12 mouse cellular contexts compared by ENCODE assay signal in the genomic region with DNA sequence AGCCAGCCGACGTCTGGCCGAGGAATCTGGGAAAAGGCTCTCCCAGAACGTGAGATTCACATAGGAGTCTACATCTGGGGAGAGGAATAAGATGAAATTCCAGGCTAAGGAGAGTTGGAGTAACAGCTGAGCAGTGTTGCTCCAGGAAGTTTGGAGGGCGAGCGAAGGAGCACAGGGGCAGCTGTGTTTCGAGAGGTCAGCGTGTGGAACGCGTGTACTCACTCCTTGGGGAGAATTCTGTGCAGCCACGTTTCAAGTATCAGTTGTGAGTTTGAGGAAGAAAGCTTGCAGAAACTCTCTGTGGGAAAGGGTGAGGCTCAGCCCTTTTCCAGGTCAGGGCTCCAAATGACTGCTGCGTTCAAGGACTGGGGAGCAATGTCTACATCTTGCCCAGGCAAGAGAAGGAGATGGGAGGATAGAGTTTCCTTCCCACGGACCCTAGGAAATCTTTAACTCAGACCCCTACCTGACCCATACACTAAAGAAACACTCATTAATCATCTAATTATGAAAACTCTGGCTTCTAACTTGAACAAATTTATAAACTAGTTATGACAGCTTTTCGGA. TPM values are rescaled to one million over a fixed set of nuclear protein-coding genes. Genes with fewer than 3 reads are reported as not detected.
DNase-seq lines count a peak whose midpoint lies in the region; ATAC-seq lines count a peak whose summit lies in the region.
"Had no signal": no experiment of that assay in that cellular context is flagged by ENCODE, and none has a peak within 500 bp of the region (broad histone marks: within the 10 kb centered on the region; RNA-seq: fewer than 3 reads in every experiment).

No protein-coding gene starts in this region.

- intact Hi-C loops in heart, postnatal 25 days (cut with DNase I) = no loop called here

- H3K36me3 ChIP-seq in intestine, embryonic 14.5 days (ENCODE audit: control insufficient read depth, insufficient read depth, low read length) = no peaks in the 10 kb centered on the region
- no peaks in the 10 kb centered on the region for H3K36me3 ChIP-seq in forebrain, embryonic 10.5 days (replicated peaks)

- DNase-seq in heart, adult 11 months = peak; percentile 95
- no peak for DNase-seq in heart, postnatal 25 days (ENCODE audit: low spot score)
- peak; percentile 16 for DNase-seq in adrenal gland, postnatal 14 days
- no peak for DNase-seq in intestine, embryonic 14.5 days (ENCODE audit: low spot score)
- DNase-seq in kidney, postnatal 4 days = peak; percentile 52 to 71
- no peak for DNase-seq in cerebellum, postnatal 4 days (ENCODE audit: low spot score in 2 of 2)
- DNase-seq in spleen, postnatal 4 days (ENCODE audit: low spot score in 2 of 2) = no peak
- no peak for DNase-seq in forebrain, embryonic 10.5 days (ENCODE audit: extremely low spot score, low spot score)
- DNase-seq: cerebellum, postnatal 25 days; midbrain, embryonic 14.5 days; thymus, postnatal 14 days had no signal

- peaks cover 13% of the 10 kb centered on the region for H3K4me1 ChIP-seq in intestine, embryonic 14.5 days (replicated peaks; ENCODE audit: control insufficient read depth, insufficient read depth, low read length)
- H3K4me1 ChIP-seq in forebrain, embryonic 10.5 days = no peaks in the 10 kb centered on the region

- ATAC-seq in intestine, embryonic 14.5 days (replicated peaks; ENCODE audit: low FRiP score, low TSS enrichment, low read depth) = no peak
- ATAC-seq: hindbrain, embryonic 16.5 days had no signal

- peak overlapping the region; percentile 54; the same call in 1 of the 2 replicates for H3K27ac ChIP-seq in intestine, embryonic 14.5 days (ENCODE audit: low read depth)
- H3K27ac ChIP-seq in forebrain, embryonic 10.5 days = no peak overlapping the region

- 46% methylated on average over 14 of the region's 14 CpGs for WGBS in intestine, embryonic 14.5 days
- WGBS in forebrain, embryonic 10.5 days = 82% methylated on average over 14 of the region's 14 CpGs

- H3K4me3 ChIP-seq in intestine, embryonic 14.5 days (ENCODE audit: low read depth, low read length) = no peak overlapping the region
- no peak overlapping the region for H3K4me3 ChIP-seq in forebrain, embryonic 10.5 days

- H3K9ac ChIP-seq in intestine, embryonic 14.5 days (ENCODE audit: low read length) = no peak overlapping the region

- H3K9me3 ChIP-seq in intestine, embryonic 14.5 days (ENCODE audit: control insufficient read depth, low read length) = no peaks in the 10 kb centered on the region; the same call in 1 of the 2 replicates
- no peaks in the 10 kb centered on the region for H3K9me3 ChIP-seq in forebrain, embryonic 10.5 days

- no peaks in the 10 kb centered on the region for H3K27me3 ChIP-seq in intestine, embryonic 14.5 days (replicated peaks; ENCODE audit: control insufficient read depth, insufficient read depth, low read length)
- H3K27me3 ChIP-seq in forebrain, embryonic 10.5 days (ENCODE audit: poor library complexity, severe bottlenecking) = peaks cover 21% of the 10 kb centered on the region

- H3K4me2 ChIP-seq in intestine, embryonic 14.5 days (ENCODE audit: low read length) = peak overlapping the region; percentile 8; the same call in 1 of the 2 replicates

RNA-seq across cellular contexts. Expression of a gene that starts 26.2 kb away (rescaled TPM):
- 10 to 100 TPM; 28.7 to 29.0 TPM for total RNA-seq in heart, postnatal 25 days (2021)
- 36.8 and 38.0 TPM in 2 replicates for total RNA-seq in adrenal gland, postnatal 14 days (2021)
- polyA plus RNA-seq in intestine, embryonic 14.5 days (2014; fragmentation: Nextera tagmentation; extraction: Ambion mirVana) = 48.3 and 50.0 TPM in 2 replicates
- 24.7 and 27.6 TPM in 2 replicates for polyA plus RNA-seq in forebrain, embryonic 10.5 days (2016; fragmentation: Nextera tagmentation; extraction: Ambion mirVana)

Comparison
In these comparisons a context has a peak if more than half of its experiments do, and no peak if none do; other contexts are left out.
1. DNase-seq: peak in heart, adult 11 months (single experiment), adrenal gland, postnatal 14 days (single experiment) and kidney, postnatal 4 days (2 of 2); none in heart, postnatal 25 days (single experiment), intestine, embryonic 14.5 days (single experiment), cerebellum, postnatal 4 days (0 of 2), spleen, postnatal 4 days (0 of 2) and forebrain, embryonic 10.5 days (single experiment).